Mouse (Mus musculus) layer of hippocampus, adult 2 months (tissue): ENCODE data around the gene Ccdc189. TPM values are rescaled to one million over a fixed set of nuclear protein-coding genes. Genes with fewer than 3 reads are reported as not detected.

Experiments used
- DNase-seq, 2 experiments: peaks; one replicate each; pipeline ENCODE4 v3.0.0; 2022; ENCODE audit warnings: low spot score in 2 of 2
- H3K27ac ChIP-seq: fragments of 200-600 bp; 2 replicates; pipeline ENCODE4 v1.8.1; 2022
- H3K4me3 ChIP-seq: fragments of 200-600 bp; 2 replicates; pipeline ENCODE4 v1.8.1; 2022; ENCODE audit warnings: mild to moderate bottlenecking
- CTCF ChIP-seq: fragments of 200-600 bp; conservative IDR thresholded peaks from 2 replicates; pipeline ENCODE4 v1.8.1; 2022; ENCODE audit warnings: antibody characterized with exemption, mild to moderate bottlenecking, moderate library complexity
- total RNA-seq, 2 experiments: library from RNA; stranded (reverse); gene quantifications; 2 replicates each; pipeline ENCODE4 v1.2.3; 2021

Gene Ccdc189
- total RNA-seq, 2 experiments from 2014 or later, result 11.5 to 12.9 TPM

DNA sequence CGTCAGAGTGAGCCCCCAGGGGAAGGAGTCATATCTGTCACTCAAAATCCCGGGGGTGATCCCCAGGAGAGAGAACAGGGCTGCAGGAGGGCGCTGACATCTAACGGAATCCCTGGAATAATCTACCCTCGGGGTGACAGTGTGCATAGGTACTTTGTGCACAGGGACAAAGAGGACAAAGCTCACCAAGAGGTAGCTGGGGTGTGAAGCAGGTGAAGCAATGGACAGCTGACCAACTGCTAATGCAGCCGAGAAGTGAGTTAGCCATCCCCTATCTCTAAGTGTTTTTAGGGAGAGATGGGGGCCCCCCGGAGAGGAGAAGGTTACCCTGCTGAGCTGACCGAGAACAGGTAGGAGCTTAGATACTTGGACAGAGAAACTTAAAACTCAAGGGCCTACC, 25.7 kb upstream of the Ccdc189 start:
- H3K27ac ChIP-seq, result peak overlapping the region; percentile 93
- H3K4me3 ChIP-seq, result peak overlapping the region; percentile 98
- DNase-seq, result no peak
- TF ChIP-seq CTCF, result no peak

DNA sequence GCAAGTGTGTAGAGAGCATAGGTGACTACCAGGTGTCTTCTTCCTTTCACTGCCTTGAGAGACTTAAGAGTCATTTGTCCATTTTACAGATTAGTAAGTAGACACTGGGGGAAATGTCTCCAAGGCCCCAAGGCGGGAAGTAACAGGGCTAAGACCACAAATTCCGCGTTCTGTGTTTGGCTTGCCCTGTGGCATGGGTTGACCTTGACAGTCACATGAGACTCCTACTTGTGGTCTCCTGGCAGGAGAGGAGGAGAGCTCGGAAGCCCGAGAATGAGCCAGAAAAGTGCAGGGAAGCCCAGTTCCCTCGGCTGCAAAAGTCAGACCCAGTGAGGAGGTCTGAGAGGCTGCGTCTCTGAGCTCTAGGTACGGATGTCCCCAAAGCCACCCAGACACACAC, 25.1 kb upstream of the Ccdc189 start:
- Histone ChIP-seq H3K4me3 (no peak overlapping the region), H3K27ac (no peak overlapping the region; the same call in 1 of the 2 replicates)
- no peak for TF ChIP-seq CTCF
- no peak for DNase-seq

DNA sequence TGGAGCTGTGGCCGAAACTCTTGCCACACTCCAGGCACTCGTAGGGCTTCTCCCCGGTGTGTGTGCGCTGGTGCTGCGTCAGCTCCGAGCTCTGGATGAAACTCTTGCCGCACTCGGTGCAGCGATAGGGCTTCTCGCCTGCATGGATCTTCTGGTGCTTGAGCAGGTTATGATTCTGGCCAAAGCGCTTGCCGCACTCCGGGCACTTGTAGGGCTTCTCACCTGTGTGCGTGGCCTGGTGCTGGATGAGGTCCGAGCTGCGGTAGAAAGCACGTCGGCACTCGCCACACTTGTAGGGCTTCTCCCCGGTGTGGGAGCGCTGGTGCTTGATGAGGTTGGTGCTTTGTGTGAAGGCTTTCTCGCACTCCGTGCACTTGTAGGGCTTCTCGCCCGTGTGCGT, 23.2 kb upstream of the Ccdc189 start:
- Histone ChIP-seq H3K4me3 (no peak overlapping the region), H3K27ac (no peak overlapping the region)
- DNase-seq, result no peak
- no peak for TF ChIP-seq CTCF

DNA sequence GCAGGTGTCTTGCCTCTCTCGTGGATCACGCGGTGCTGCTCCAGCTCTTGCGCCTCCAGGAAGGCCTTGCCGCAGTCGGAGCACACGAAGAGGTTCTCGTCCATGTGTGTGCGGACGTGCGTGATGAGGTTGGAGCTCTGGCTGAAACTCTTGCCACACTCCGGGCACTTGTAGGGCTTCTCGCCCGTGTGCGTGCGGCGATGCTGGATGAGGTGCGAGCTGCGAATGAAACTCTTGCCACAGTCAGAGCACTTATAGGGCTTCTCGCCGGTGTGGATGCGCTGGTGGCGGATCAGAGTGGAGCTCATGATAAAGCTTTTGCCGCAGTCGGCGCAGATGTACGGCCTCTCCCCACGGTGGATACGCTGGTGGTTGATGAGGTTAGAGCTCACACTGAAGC, 22.6 kb upstream of the Ccdc189 start:
- Histone ChIP-seq H3K4me3 (no peak overlapping the region), H3K27ac (no peak overlapping the region)
- TF ChIP-seq CTCF, result no peak
- DNase-seq, result no peak

DNA sequence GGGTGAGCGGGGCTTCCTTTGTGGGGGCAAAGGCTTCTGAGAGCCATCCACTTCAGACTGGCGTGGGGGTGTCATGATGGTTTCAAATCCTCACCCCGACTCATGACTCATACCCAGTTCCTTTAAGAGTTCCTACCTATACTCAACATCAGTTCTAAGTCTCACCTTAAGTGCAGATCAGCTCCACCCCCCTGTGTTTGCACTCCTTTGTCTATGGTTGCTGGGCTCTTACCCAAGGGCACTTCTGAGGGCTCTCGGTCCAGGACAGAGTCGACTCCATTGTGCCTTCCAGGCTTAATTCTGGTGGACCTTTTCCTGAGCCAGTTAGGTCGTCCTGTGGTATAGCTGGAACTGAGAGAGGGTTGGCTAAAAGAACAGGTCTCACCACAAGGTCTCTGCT, 18.8 kb upstream of the Ccdc189 start:
- TF ChIP-seq CTCF, result no peak
- no peak overlapping the region for H3K27ac ChIP-seq
- H3K4me3 ChIP-seq, result no peak overlapping the region
- no peak for DNase-seq

DNA sequence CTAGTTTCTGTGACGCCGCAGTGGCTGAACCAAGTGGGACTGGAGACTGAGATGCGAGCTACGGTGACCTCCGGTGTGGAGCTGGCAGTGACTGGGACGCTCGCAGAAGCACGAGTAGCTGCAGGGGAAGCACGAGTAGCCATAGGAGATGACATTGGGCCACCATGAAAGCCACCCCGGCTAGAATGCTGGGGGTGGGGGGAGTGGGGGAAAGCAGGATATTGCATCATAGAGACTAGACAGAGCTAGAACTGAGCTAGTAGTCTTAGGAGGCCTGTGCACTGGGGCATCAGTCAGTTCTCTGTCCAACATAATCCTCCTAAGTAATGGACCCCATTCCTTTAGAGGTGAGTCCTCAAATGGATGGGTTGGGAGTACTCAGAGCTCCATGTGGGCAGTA, 15.9 kb upstream of the Ccdc189 start:
- no peak for TF ChIP-seq CTCF
- Histone ChIP-seq H3K4me3 (no peak overlapping the region), H3K27ac (no peak overlapping the region)
- no peak for DNase-seq

DNA sequence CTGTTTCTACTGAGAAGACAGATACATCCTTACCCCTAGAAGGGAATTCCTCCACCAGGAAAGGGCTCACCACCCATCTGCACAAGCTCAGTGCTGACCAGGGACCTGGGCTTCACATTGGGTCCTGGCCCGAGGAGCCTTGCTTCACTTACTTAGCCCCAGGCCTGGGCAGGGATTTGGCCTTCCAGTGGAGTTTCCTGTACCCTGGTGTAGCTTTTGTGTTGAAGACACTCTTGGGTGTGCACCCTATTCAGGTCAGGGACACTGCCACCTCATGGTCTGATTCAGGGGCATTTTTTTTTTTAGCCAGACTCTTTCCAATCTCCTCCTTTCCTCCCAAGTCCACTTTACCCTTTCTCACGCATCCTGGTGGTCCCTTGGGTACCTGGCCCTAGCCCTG, 14.5 kb upstream of the Ccdc189 start:
- Histone ChIP-seq H3K4me3 (no peak overlapping the region), H3K27ac (no peak overlapping the region)
- DNase-seq, result no peak
- no peak for TF ChIP-seq CTCF

DNA sequence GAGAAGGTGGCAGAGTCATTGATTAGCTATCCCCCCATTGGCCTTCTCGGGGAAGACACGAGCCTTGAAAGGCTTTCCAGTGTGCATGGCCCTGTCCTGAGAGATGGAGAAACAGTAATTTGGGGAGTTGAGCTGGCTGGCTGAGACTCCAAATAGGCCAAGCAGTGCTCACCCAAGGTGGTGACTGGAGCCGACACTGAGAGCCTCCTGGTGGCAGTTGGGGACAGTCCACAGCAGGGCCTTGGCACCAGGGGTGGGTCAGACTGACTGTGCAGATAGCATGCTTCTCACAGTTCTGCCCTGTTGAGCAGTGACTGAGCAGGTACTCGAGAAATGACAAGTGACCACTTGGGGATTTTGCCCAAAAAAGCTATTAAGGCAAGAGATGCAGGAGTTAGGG, 13.3 kb upstream of the Ccdc189 start:
- Histone ChIP-seq H3K27ac (no peak overlapping the region), H3K4me3 (no peak overlapping the region)
- TF ChIP-seq CTCF, result no peak; the same call in 1 of the 2 replicates
- DNase-seq, result no peak

DNA sequence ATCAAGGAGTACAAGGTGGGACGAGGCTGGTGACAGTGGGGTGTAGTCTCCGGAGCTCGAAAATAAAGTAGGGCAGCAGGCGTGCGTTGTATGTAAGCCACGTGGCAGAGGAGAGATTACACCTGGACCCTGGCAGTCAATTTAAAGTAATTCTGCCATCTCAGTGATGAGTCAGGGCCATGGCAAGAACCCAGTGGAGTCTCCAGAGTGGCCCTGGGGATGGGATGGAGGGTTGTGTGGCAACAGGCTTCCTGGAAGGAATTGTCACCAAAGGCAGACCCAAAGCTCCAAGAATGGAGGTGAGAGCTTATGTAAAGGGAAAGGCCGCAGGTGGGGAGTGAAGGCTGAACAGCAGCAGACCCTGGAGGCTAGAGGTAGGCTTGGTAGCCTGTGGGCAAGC, 12.2 kb upstream of the Ccdc189 start:
- Histone ChIP-seq H3K27ac (no peak overlapping the region), H3K4me3 (no peak overlapping the region)
- no peak for DNase-seq
- no peak for TF ChIP-seq CTCF

DNA sequence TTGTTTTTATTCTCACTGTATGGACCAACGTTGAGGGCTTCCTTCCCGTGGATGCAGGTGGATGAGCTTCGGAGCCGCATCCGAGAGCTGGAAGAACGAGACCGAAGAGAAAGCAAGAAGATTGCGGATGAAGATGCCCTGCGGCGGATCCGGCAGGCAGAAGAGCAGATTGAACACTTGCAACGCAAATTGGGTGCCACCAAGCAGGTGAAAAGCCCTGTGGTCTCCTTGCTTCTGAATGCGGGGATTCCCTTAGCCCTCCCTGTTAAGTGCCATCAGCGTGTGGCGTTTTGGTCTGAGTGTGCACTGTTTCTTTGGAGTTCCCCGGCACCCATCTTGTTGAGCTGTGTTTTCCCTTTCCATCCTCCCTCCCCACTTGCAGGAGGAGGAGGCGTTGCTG, 8.4 kb upstream of the Ccdc189 start:
- no peak overlapping the region for H3K27ac ChIP-seq
- no peak for TF ChIP-seq CTCF
- DNase-seq, result no peak
- H3K4me3 ChIP-seq, result no peak overlapping the region

DNA sequence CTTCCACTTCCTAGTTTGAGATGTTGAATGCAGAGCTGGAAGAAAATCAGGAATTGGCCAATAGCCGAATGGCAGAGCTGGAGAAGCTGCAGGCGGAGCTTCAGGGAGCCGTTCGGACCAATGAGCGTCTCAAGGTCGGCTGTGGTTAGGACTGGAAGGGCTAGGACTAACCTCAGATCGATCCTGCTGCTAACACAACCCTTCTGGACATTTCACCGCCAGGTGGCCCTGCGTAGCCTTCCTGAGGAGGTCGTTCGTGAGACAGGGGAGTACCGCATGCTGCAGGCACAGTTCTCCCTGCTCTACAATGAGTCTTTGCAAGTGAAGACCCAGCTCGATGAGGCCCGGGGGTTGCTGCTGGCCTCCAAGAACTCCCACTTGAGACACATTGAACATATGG, 4.2 kb upstream of the Ccdc189 start:
- TF ChIP-seq CTCF, result no peak
- Histone ChIP-seq H3K4me3 (no peak overlapping the region), H3K27ac (no peak overlapping the region)
- DNase-seq, result no peak

DNA sequence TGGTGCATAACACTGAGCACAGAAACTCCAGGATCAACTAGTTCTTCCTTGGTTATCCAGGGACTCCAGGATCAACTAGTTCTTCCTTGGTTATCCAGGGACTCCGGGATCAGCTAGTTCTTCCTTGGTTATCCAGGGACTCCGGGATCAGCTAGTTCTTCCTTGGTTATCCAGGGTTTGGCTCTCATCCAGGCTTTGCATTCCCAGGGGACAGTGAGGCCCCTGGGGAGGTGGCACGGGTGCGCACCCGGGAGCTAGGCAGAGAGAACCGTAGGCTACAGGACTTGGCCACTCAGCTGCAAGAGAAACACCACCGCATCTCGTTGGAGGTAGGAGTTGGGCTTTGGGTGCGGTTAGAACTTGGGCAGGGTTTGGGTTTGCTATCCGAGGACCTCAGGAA, 2.7 kb upstream of the Ccdc189 start:
- H3K27ac ChIP-seq, result no peak overlapping the region
- no peak overlapping the region for H3K4me3 ChIP-seq
- DNase-seq, result no peak
- no peak for TF ChIP-seq CTCF

DNA sequence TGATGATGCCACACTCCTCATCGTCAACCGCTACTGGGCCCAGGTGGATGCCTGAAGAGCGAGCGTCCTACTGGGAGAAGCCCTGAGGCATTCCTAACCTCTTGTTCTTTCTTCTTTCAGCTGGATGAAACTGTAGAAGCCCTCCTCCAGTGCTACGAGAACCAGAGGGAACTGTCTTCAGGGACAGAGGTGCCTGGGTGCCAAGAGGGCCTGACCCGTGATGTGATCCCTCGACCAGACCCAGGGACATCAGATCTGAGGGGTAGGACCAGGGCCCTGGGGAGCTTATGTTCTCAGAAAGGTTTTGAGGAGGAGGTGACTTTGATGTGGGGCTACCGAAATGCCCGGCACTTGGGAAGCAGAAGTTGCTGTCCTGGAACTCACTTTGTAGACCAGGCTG, 1.2 kb upstream of the Ccdc189 start:
- no peak for DNase-seq
- no peak overlapping the region for H3K27ac ChIP-seq
- H3K4me3 ChIP-seq, result peak overlapping the region; percentile 99
- no peak for TF ChIP-seq CTCF

DNA sequence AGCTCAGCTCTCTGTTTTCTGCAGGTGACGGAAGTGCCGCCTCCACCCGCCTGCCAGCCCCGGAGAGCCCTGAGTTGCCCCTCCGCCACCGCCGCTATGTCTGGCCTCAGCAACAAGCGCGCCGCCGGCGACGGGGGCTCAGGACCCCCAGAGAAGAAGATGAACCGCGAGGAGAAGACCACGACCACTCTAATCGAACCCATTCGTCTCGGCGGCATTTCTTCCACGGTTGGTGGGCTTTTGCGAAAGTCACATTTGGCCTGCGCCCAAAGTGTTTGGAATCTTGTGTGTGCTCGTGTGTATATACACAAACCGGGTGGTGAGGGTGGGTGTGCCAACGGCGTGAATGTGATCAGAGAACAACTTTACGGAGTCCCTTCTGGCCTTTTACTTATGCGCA, 506 bp upstream of the Ccdc189 start:
- DNase-seq, result no peak
- Histone ChIP-seq H3K27ac (peak overlapping the region; percentile 93), H3K4me3 (peak overlapping the region; percentile 99)
- TF ChIP-seq CTCF, result no peak

DNA sequence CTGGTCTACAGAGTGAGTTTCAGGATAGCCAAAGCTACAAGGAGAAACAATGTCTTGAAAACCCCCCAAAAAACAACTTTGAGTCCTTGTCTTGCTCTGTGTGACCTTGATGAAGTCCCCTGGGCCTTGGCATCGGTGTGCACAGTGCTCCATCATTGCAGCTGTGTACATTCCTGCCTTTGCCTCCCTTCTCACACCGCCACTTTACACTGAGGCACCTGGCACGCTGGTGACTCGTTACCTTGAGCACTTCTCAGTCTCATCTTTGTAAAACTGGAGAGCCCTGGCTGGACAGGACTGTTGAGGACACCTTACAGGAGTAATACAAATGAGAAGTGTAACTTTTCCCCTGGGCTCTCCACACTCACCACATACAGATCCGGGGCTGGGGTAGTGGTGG, 1.2 kb downstream of the Ccdc189 start:
- H3K4me3 ChIP-seq, result peak overlapping the region; percentile 99
- TF ChIP-seq CTCF, result no peak
- peak overlapping the region; percentile 93; the same call in 1 of the 2 replicates for H3K27ac ChIP-seq
- DNase-seq, result no peak
